Mouse (Mus musculus) ES-Bruce4 (cell line): Measurements from ENCODE around the gene Ncoa4. TPM values are rescaled to one million over a fixed set of nuclear protein-coding genes. Genes with fewer than 3 reads are reported as not detected.
"Not testable (repeated sequence)": the region's sequence is repeated elsewhere in the genome, so short reads cannot be mapped to it uniquely, and the experiment has no call there.

Source experiments
- H3K27ac ChIP-seq: 2 replicates; pipeline ENCODE4 v1.5.1; 2012; ENCODE audit warnings: low read length, inconsistent platforms; ENCODE audit not compliant: insufficient read depth
- H3K27me3 ChIP-seq: 2 replicates; pipeline ENCODE4 v1.6.1; 2012; ENCODE audit warnings: mild to moderate bottlenecking, low read length, inconsistent platforms; ENCODE audit not compliant: control insufficient read depth, poor library complexity, insufficient read depth, severe bottlenecking
- H3K36me3 ChIP-seq: 2 replicates; pipeline ENCODE4 v1.6.1; 2012; ENCODE audit warnings: inconsistent platforms, mild to moderate bottlenecking, low read length, moderate library complexity; ENCODE audit not compliant: control insufficient read depth, poor library complexity, insufficient read depth, severe bottlenecking
- H3K4me1 ChIP-seq: one replicate; pipeline ENCODE4 v1.8.1; 2011; ENCODE audit warnings: low read length; ENCODE audit not compliant: control insufficient read depth, insufficient read depth
- H3K4me3 ChIP-seq: 2 replicates; pipeline ENCODE4 v1.5.1; 2011; ENCODE audit warnings: low read depth, mild to moderate bottlenecking, low read length
- H3K9ac ChIP-seq: 2 replicates; pipeline ENCODE4 v1.6.1; 2012; ENCODE audit warnings: low read depth, mild to moderate bottlenecking, inconsistent platforms; ENCODE audit not compliant: poor library complexity, severe bottlenecking
- H3K9me3 ChIP-seq: replicated peaks from 2 replicates; pipeline ENCODE4 v1.6.1; 2012; ENCODE audit warnings: mild to moderate bottlenecking, low read length, inconsistent platforms; ENCODE audit not compliant: control insufficient read depth, poor library complexity, insufficient read depth, severe bottlenecking
- CTCF ChIP-seq: IDR thresholded peaks from one replicate; pipeline ENCODE4 v1.8.1; 2011; ENCODE audit warnings: low read depth, low read length
- EP300 ChIP-seq: IDR thresholded peaks from 2 replicates; pipeline ENCODE4 v1.6.1; 2011; ENCODE audit warnings: low read depth, low read length; ENCODE audit not compliant: insufficient read depth
- POLR2A ChIP-seq: IDR thresholded peaks from one replicate; pipeline ENCODE4 v1.8.1; 2011; ENCODE audit warnings: low read length; ENCODE audit not compliant: insufficient read depth
- polyA plus RNA-seq: library from polyadenylated mRNA; stranded (reverse); fragments of >200 nt; gene quantifications from 2 replicates; pipeline ENCODE4 v1.2.4, GENCODE M21; 2011; ENCODE audit warnings: low read depth; ENCODE audit not compliant: missing spikeins, insufficient read depth, insufficient read length

Ncoa4 gene
- polyA plus RNA-seq, 1 experiment, result 125 TPM

DNA sequence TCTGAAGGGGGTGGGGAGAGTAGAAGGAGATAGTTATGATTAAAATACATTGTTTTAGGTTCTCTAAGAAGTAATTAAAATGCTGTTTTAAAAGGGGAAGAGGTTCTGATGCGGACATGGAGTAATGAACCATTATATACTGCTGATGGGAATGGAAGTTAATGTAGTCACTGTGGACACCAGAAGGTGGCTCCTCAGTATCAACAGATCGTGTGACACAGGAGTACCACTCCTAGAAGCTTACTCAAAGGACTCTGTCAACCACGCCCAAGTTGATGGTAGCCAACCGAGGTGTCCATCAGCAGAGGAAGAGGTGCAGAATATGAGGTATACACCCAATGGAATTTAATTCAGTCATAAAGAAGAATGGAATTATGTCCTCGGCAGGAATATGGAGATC is 31.3 kb upstream of the Ncoa4 start:
- no peak overlapping the region for H3K9ac ChIP-seq
- no peaks in the 10 kb centered on the region for H3K36me3 ChIP-seq
- H3K27me3 ChIP-seq, result no peaks in the 10 kb centered on the region
- H3K27ac ChIP-seq, result no peak overlapping the region
- H3K4me3 ChIP-seq, result no peak overlapping the region
- H3K4me1 ChIP-seq, result no peaks in the 10 kb centered on the region
- TF ChIP-seq POLR2A (no peak), EP300 (no peak), CTCF (no peak)
- H3K9me3 ChIP-seq, result no peaks in the 10 kb centered on the region

GRCm38 (mm10) chr14:32131836-32132235 is 27.8 kb upstream of the Ncoa4 start:
- Histone ChIP-seq H3K9me3 (no peaks in the 10 kb centered on the region), H3K4me1 (peaks cover 3% of the 10 kb centered on the region), H3K4me3 (no peak overlapping the region)

GRCm38 (mm10) chr14:32134293-32134692 is 25.4 kb upstream of the Ncoa4 start:
- Histone ChIP-seq H3K9ac (no peak overlapping the region), H3K27me3 (no peaks in the 10 kb centered on the region), H3K36me3 (no peaks in the 10 kb centered on the region), H3K4me1 (peaks cover 3% of the 10 kb centered on the region), H3K9me3 (no peaks in the 10 kb centered on the region), H3K27ac (peak overlapping the region; percentile 46; the same call in 1 of the 2 replicates), H3K4me3 (no peak overlapping the region)
- no peak for TF ChIP-seq CTCF
- TF ChIP-seq POLR2A, result no peak
- TF ChIP-seq EP300, result no peak

More at GRCm38 (mm10) chr14:32131836-32132235, 27.8 kb upstream of the Ncoa4 start:
- Histone ChIP-seq H3K36me3 (no peaks in the 10 kb centered on the region), H3K27me3 (no peaks in the 10 kb centered on the region), H3K9ac (no peak overlapping the region), H3K27ac (no peak overlapping the region)
- TF ChIP-seq EP300 (no peak), CTCF (no peak), POLR2A (no peak)

DNA sequence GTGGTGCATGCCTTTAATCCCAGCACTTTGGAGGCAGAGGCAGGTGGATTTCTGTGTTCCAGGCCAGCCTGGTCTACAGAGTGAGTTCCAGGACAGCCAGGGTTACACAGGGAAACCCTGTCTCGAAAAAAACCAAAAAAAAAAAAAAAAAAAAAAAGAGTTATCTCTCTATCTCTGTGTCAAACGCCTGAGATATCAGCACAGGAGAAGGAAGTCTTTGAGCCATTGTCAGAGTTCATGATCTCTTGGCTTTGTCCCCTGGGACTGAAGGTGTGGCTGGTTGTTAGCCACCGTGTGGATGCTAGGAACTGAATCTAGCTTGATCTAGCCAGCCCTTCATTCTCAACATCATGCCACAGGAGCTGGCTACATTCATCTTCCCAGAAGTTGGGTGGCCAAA is 23.2 kb upstream of the Ncoa4 start:
- not testable (repeated sequence) for H3K4me3 ChIP-seq, H3K9ac ChIP-seq, H3K4me1 ChIP-seq, H3K27ac ChIP-seq, H3K36me3 ChIP-seq, H3K27me3 ChIP-seq, H3K9me3 ChIP-seq

GRCm38 (mm10) chr14:32140359-32140965 is 19.2 kb upstream of the Ncoa4 start:
- Histone ChIP-seq H3K36me3 (no peaks in the 10 kb centered on the region), H3K4me1 (no peaks in the 10 kb centered on the region), H3K9ac (no peak overlapping the region), H3K4me3 (no peak overlapping the region), H3K27me3 (no peaks in the 10 kb centered on the region), H3K27ac (no peak overlapping the region), H3K9me3 (no peaks in the 10 kb centered on the region)
- no peak for TF ChIP-seq POLR2A
- no peak for TF ChIP-seq CTCF
- no peak for TF ChIP-seq EP300

- Histone ChIP-seq H3K27ac (no peak within 1 kb of the TSS), H3K9ac (no peak within 1 kb of the TSS), H3K9me3 (no peaks in the 10 kb centered on the region), H3K27me3 (no peaks in the 10 kb centered on the region), H3K4me1 (no peaks in the 10 kb centered on the region), H3K36me3 (no peaks in the 10 kb centered on the region), H3K4me3 (no peak within 1 kb of the TSS)
- TF ChIP-seq POLR2A (no peak), EP300 (no peak), CTCF (no peak)
Measured at GRCm38 (mm10) chr14:32141723-32142122, 17.9 kb upstream of the Ncoa4 start, which contains the start of gene Msmb. TSS of gene Msmb (plus strand) at chr14:32142023.
